Mouse (Mus musculus) gastrocnemius, postnatal 25 days (tissue): ENCODE data around the gene Gpr12. TPM values are rescaled to one million over a fixed set of nuclear protein-coding genes. Genes with fewer than 3 reads are reported as not detected.
"Not testable (repeated sequence)": the region's sequence is repeated elsewhere in the genome, so short reads cannot be mapped to it uniquely, and the experiment has no call there.

Experiments
- DNase-seq: peaks from one replicate; pipeline ENCODE4 v3.0.0; 2022
- total RNA-seq, 2 experiments: library from RNA; stranded (reverse); gene quantifications; 1 replicate in 1 of 2; 2 replicates in 1 of 2; pipeline ENCODE4 v1.2.3; 2021

Gene Gpr12
- total RNA-seq, 2 experiments from 2014 or later: not detected

DNA sequence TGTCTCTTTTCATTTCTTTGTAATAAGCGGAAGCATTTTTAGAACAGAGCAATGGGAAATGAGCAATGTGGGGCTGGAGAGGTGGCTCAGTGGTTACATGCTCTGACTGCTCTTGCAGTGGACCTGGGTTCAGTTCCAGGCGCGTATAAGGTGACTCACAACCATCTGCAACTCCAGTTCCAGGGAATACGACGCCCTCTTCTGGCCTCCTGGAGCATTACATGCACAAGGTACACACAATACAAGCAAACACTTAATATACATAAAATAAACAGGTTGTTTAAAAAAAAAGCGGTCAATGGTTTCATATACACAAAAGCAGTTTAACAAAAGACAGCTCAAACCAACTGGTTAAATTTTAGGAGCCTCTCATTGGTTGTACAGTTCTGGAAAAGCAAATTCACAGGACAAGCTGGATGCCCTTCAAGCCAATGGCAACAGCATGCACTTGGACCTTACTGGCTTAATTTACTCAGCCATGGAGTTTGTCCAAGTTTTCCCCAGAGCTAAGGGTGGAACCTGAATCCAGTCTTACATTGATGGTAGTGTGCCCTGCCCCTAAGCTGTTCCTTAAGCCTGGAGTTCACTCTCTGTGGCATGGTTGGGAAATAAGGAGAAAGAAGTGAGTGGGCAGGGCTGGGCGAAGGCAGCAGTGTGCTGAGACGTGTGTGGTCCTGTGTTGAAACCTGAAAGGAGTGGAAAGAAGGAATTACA is 1.5 kb upstream of the Gpr12 start:
- no peak for DNase-seq

DNA sequence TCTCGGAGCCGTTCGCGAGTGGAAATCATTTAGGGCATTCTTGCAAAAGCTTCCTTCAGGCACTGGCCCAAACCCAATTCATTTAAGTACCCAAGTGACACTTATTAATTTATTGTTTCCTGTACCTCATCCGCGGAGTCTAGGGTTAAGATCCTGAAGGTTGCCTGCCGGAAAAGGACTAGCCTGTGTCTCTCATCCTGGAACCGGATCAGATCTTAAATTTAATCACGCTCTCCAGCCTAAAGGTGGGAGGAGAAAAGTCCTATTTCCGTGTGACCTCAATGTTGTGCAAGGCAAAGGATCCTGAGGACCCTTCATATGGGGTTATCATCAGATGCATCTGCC is 240 bp upstream of the Gpr12 start:
- DNase-seq: no peak

DNA sequence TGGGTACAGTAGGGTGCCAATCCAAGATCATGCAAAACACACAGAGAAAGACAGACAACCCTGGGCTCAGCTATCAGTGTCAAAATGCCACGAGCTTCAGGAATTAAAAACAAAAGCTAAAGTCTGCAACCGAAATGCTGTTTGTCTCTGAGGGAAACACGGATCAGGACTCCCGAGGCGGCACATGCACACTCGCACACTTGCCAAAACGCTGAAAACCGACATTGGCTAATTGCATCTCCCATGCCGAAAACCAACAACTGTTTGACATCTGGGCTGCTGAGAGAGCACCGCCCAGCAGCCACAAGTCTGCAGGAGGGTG is 922 bp downstream of the Gpr12 start:
- no peak for DNase-seq

DNA sequence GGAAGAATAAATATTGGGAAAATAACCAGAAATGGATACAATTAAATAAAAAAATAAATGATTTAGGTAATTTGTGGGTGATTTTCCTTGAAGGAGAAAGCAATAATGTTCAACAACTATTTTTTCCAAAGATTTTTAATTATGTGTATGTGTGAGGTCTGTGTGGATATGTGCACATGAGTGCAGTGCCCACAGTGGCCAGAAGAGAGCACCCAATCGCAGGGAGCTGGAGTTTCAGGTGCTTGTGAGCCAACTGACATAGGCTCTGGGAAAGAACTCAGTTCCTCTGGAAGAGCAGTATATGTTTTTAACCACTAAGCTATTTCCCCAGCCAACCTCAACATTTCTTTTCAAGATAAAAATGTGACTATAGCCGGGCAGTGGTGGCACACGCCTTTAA is 8.4 kb downstream of the Gpr12 start:
- DNase-seq: no peak

- not testable (repeated sequence) for DNase-seq
Measured at GRCm38 (mm10) chr5:146572735-146573042, 12.3 kb downstream of the Gpr12 start.

GRCm38 (mm10) chr5:146571830-146572734 is 13.0 kb downstream of the Gpr12 start:
- DNase-seq: not testable (repeated sequence)

- DNase-seq: not testable (repeated sequence)
Measured at GRCm38 (mm10) chr5:146570179-146570578, 14.9 kb downstream of the Gpr12 start.

DNA sequence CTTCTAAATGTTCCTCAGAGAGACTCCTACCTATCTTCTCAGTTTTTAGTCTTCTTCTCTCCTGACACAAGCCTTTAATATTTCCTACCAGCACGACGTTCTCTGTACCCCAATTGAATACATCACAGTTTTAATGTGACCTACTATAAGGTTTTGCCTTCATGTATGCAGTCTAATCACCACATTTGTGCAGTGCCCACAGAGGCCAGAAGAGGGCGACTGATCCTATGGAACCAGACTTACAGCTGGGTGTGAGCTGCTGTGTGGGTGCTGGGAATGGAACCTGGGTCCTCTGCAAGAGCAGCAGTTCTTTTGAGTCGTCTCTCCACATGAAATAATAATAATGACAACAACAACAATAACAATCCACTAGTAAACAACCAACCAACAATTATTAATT is 18.0 kb downstream of the Gpr12 start:
- DNase-seq: no peak

- no peak for DNase-seq
Measured at GRCm38 (mm10) chr5:146564259-146564658, 20.8 kb downstream of the Gpr12 start.

GRCm38 (mm10) chr5:146555836-146556235 is 29.2 kb downstream of the Gpr12 start, which contains the start of gene Gm3415:
Gene Gm3415 (plus strand): TSS chr5:146556136.
- not testable (repeated sequence) for DNase-seq

GRCm38 (mm10) chr5:146537347-146537746 is 47.7 kb downstream of the Gpr12 start, which contains the start of gene Gm3409:
Gene Gm3409 (plus strand): TSS chr5:146537647.
- DNase-seq: not testable (repeated sequence)

Other genes starting within 250 kb of the Gpr12 start
- under 1 TPM; 0.77 to 0.99 TPM for gene Wasf3, start 200.3 kb downstream of the Gpr12 start, total RNA-seq
- gene Gm6408, start 103.3 kb downstream of the Gpr12 start, total RNA-seq: not detected
- gene Gm6370, start 93.9 kb downstream of the Gpr12 start, total RNA-seq: not detected
- not detected for gene 4930449I24Rik, start 82.8 kb downstream of the Gpr12 start, total RNA-seq
- not detected for gene Gm3402, start 71.1 kb downstream of the Gpr12 start, total RNA-seq
- gene Gm3404, start 59.4 kb downstream of the Gpr12 start, total RNA-seq: not detected
- gene Gm3409, start 47.6 kb downstream of the Gpr12 start, total RNA-seq: not detected
- not detected for gene Gm3415, start 29.1 kb downstream of the Gpr12 start, total RNA-seq
- 10 to 100 TPM; 14.1 to 16.8 TPM for gene Usp12, start 209.8 kb upstream of the Gpr12 start, total RNA-seq
- 100 to 1,000 TPM; 103 to 126 TPM for gene Rpl21, start 247.7 kb upstream of the Gpr12 start, total RNA-seq